Mouse (Mus musculus) liver, embryonic 14.5 days (tissue): ENCODE measurements around the gene Cnbp.

ENCODE experiments used
- CTCF ChIP-seq: IDR thresholded peaks from 2 replicates; pipeline ENCODE4 v1.5.1; 2016; ENCODE audit warnings: antibody characterized with exemption, low read depth, control low read depth
- EP300 ChIP-seq: IDR thresholded peaks from 2 replicates; pipeline ENCODE4 v1.6.1; 2016; ENCODE audit warnings: antibody characterized with exemption, low read depth

GRCm38 (mm10) chr6:87871240-87871639 lies 20.3 kb upstream of the Cnbp start:
- TF ChIP-seq CTCF, result no peak
- no peak for TF ChIP-seq EP300
